Mouse (Mus musculus) naive thymus-derived CD4-positive, alpha-beta T cell, adult 5 months (primary cell): ENCODE results near the gene Spock1. TPM values are rescaled to one million over a fixed set of nuclear protein-coding genes. Genes with fewer than 3 reads are reported as not detected.

ENCODE experiments used
- polyA plus RNA-seq: library from polyadenylated mRNA; unstranded; fragments of 100-300 nt; shearing (Covaris generic); gene quantifications from one replicate; pipeline ENCODE4 v1.2.1, GENCODE M21; 2017

Gene Spock1
- not detected for polyA plus RNA-seq

GRCm38 (mm10) chr13:57908266-57908582 lies at the start of gene Spock1:
Gene Spock1, minus strand, starts transcription at chr13:57908332.

Other genes starting within 250 kb of the Spock1 start
- 2.8 TPM for gene Klhl3, start 205.3 kb upstream of the Spock1 start, polyA plus RNA-seq
- gene Hnrnpa0, start 220.2 kb upstream of the Spock1 start, polyA plus RNA-seq: 74.7 TPM
- 138 TPM for gene Idnk, start 249.3 kb upstream of the Spock1 start, polyA plus RNA-seq